Comparison of ENCODE assay signal across 8 mouse cellular contexts in genomic region chr7:97788669-97789483, GRCm38 (mm10). TPM values are rescaled to one million over a fixed set of nuclear protein-coding genes. Genes with fewer than 3 reads are reported as not detected.
DNase-seq lines count a peak whose midpoint lies in the region; ATAC-seq lines count a peak whose summit lies in the region.

No protein-coding gene starts in this region.

- H3K4me1 ChIP-seq in neural tube, embryonic 11.5 days (ENCODE audit: control insufficient read depth, insufficient read depth, low read length) = peaks cover 8% of the 10 kb centered on the region
- H3K4me1 ChIP-seq in heart, embryonic 14.5 days (ENCODE audit: control insufficient read depth in 2 of 2, insufficient read depth in 2 of 2, low read length in 2 of 2) = no peaks in the 10 kb centered on the region; a peak in 1 of 4 replicates
- H3K4me1 ChIP-seq in liver, embryonic 12.5 days = peaks cover 15% of the 10 kb centered on the region
- peaks cover 15% of the 10 kb centered on the region for H3K4me1 ChIP-seq in neural tube, embryonic 15.5 days

- H3K36me3 ChIP-seq in neural tube, embryonic 11.5 days (ENCODE audit: control insufficient read depth, insufficient read depth, low read length) = no peaks in the 10 kb centered on the region
- no peaks in the 10 kb centered on the region for H3K36me3 ChIP-seq in heart, embryonic 14.5 days (ENCODE audit: control insufficient read depth, insufficient read depth, low read length)
- no peaks in the 10 kb centered on the region for H3K36me3 ChIP-seq in liver, embryonic 12.5 days
- H3K36me3 ChIP-seq in neural tube, embryonic 15.5 days = no peaks in the 10 kb centered on the region

- peak overlapping the region; percentile 69 for H3K4me3 ChIP-seq in neural tube, embryonic 11.5 days (ENCODE audit: low read depth, low read length)
- H3K4me3 ChIP-seq in heart, embryonic 14.5 days (ENCODE audit: control insufficient read depth in 1 of 2, insufficient read depth in 1 of 2, low read depth in 1 of 2, low read length in 2 of 2) = peak overlapping the region; percentile 62 to 68
- H3K4me3 ChIP-seq in liver, embryonic 12.5 days = peak overlapping the region; percentile 75
- H3K4me3 ChIP-seq in neural tube, embryonic 15.5 days (replicated peaks) = peak overlapping the region; percentile 91

- H3K4me2 ChIP-seq in neural tube, embryonic 11.5 days (ENCODE audit: low read depth) = peak overlapping the region; percentile 91
- peak overlapping the region; percentile 97 for H3K4me2 ChIP-seq in heart, embryonic 14.5 days (ENCODE audit: low read length)
- peak overlapping the region; percentile 99 for H3K4me2 ChIP-seq in liver, embryonic 12.5 days
- peak overlapping the region; percentile 79 for H3K4me2 ChIP-seq in neural tube, embryonic 15.5 days

- peak overlapping the region; percentile 31; the same call in 1 of the 2 replicates for H3K27ac ChIP-seq in neural tube, embryonic 11.5 days (ENCODE audit: low read depth, low read length)
- H3K27ac ChIP-seq in heart, embryonic 14.5 days (replicated peaks in 1 of 2; ENCODE audit: control insufficient read depth in 1 of 2, insufficient read depth in 1 of 2, low read depth in 2 of 2, low read length in 2 of 2) = no peak overlapping the region
- no peak overlapping the region for H3K27ac ChIP-seq in liver, embryonic 12.5 days
- H3K27ac ChIP-seq in neural tube, embryonic 15.5 days (replicated peaks) = peak overlapping the region; percentile 82

- no peaks in the 10 kb centered on the region for H3K9me3 ChIP-seq in neural tube, embryonic 11.5 days (ENCODE audit: control insufficient read depth, low read length)
- H3K9me3 ChIP-seq in heart, embryonic 14.5 days (ENCODE audit: control insufficient read depth, low read length) = no peaks in the 10 kb centered on the region
- no peaks in the 10 kb centered on the region for H3K9me3 ChIP-seq in liver, embryonic 12.5 days (replicated peaks)
- no peaks in the 10 kb centered on the region for H3K9me3 ChIP-seq in neural tube, embryonic 15.5 days (replicated peaks)

- WGBS in neural tube, embryonic 11.5 days = under 1% methylated on average over 71 of the region's 84 CpGs
- under 1% methylated on average over 74 of the region's 84 CpGs for WGBS in heart, embryonic 14.5 days
- 4% methylated on average over 75 of the region's 84 CpGs for WGBS in liver, embryonic 12.5 days (ENCODE audit: insufficient replicate concordance)
- WGBS in neural tube, embryonic 15.5 days = under 1% methylated on average over 70 of the region's 84 CpGs

- peak overlapping the region; percentile 85 for H3K9ac ChIP-seq in neural tube, embryonic 11.5 days (ENCODE audit: low read length)
- peak overlapping the region; percentile 73 for H3K9ac ChIP-seq in heart, embryonic 14.5 days (ENCODE audit: low read length)
- peak overlapping the region; percentile 70 for H3K9ac ChIP-seq in liver, embryonic 12.5 days
- H3K9ac ChIP-seq in neural tube, embryonic 15.5 days (replicated peaks) = peak overlapping the region; percentile 89

- DNase-seq in adrenal gland, adult (ENCODE audit: inconsistent age in 2 of 2, low spot score in 1 of 2) = peak; percentile 22 to 65
- DNase-seq in adrenal gland, adult 8-10 months = no peak
- DNase-seq in neural tube, embryonic 11.5 days (ENCODE audit: low spot score) = peak; percentile 32
- no peak for DNase-seq in neural tube, embryonic 10.5 days (ENCODE audit: extremely low spot score, low spot score)
- no peak for DNase-seq in layer of hippocampus, postnatal 10 days (ENCODE audit: low spot score in 2 of 2)

- no peaks in the 10 kb centered on the region for H3K27me3 ChIP-seq in neural tube, embryonic 11.5 days (ENCODE audit: control insufficient read depth, insufficient read depth, low read length)
- H3K27me3 ChIP-seq in heart, embryonic 14.5 days (ENCODE audit: control insufficient read depth, insufficient read depth, low read length) = peaks cover 36% of the 10 kb centered on the region
- peaks cover 84% of the 10 kb centered on the region for H3K27me3 ChIP-seq in liver, embryonic 12.5 days (replicated peaks)
- H3K27me3 ChIP-seq in neural tube, embryonic 15.5 days (replicated peaks) = 0 out of 2 replicates have a peak, but pooled peaks cover 3% of the 10 kb centered on the region

- ATAC-seq in neural tube, embryonic 11.5 days (ENCODE audit: insufficient read depth, low FRiP score, low TSS enrichment) = peak; percentile 45
- ATAC-seq in heart, embryonic 14.5 days (ENCODE audit: insufficient number of reproducible peaks, insufficient read depth, low FRiP score, low read depth) = peak; percentile 73
- peak; percentile 78 for ATAC-seq in liver, embryonic 12.5 days
- peak; percentile 68 for ATAC-seq in neural tube, embryonic 15.5 days (ENCODE audit: low FRiP score)

RNA-seq across cellular contexts. Expression of gene Pak1, which starts 0.5 kb away (rescaled TPM):
- total RNA-seq in adrenal gland, adult 8-10 months (2022) = 10 to 100 TPM; 15.8 to 35.1 (median 27.8) TPM
- 89.8 and 96.1 TPM in 2 replicates for polyA plus RNA-seq in neural tube, embryonic 11.5 days (2014; fragmentation: Nextera tagmentation; extraction: Ambion mirVana)
- 3.4 and 4.1 TPM in 2 replicates for polyA plus RNA-seq in heart, embryonic 14.5 days (2014; fragmentation: Nextera tagmentation; extraction: Ambion mirVana)
- 8.5 and 8.9 TPM in 2 replicates for polyA plus RNA-seq in liver, embryonic 12.5 days (2016; fragmentation: Nextera tagmentation; extraction: Ambion mirVana)
- 117 and 134 TPM in 2 replicates for polyA plus RNA-seq in neural tube, embryonic 15.5 days (2015; fragmentation: Nextera tagmentation; extraction: Ambion mirVana)
- 100 to 1,000 TPM; 153 to 175 TPM for total RNA-seq in layer of hippocampus, postnatal 10 days (2021)

RNA-seq across cellular contexts. Expression of gene Aqp11, which starts 50.8 kb away (rescaled TPM):
- 1 to 10 TPM; 1.8 to 6.1 (median 3.3) TPM for total RNA-seq in adrenal gland, adult 8-10 months (2022)
- polyA plus RNA-seq in neural tube, embryonic 11.5 days (2014; fragmentation: Nextera tagmentation; extraction: Ambion mirVana) = 5.7 and 6.2 TPM in 2 replicates
- polyA plus RNA-seq in heart, embryonic 14.5 days (2014; fragmentation: Nextera tagmentation; extraction: Ambion mirVana) = 2.1 and 2.2 TPM in 2 replicates
- polyA plus RNA-seq in liver, embryonic 12.5 days (2016; fragmentation: Nextera tagmentation; extraction: Ambion mirVana) = 12.1 and 12.8 TPM in 2 replicates
- 22.6 and 35.4 TPM in 2 replicates for polyA plus RNA-seq in neural tube, embryonic 15.5 days (2015; fragmentation: Nextera tagmentation; extraction: Ambion mirVana)
- total RNA-seq in layer of hippocampus, postnatal 10 days (2021) = 10 to 100 TPM; 39.7 to 39.9 TPM

Comparison
In these comparisons a context has a peak if more than half of its experiments do, and no peak if none do; other contexts are left out.
1. DNase-seq: peak in adrenal gland, adult (2 of 2) and neural tube, embryonic 11.5 days (single experiment); none in adrenal gland, adult 8-10 months (single experiment), neural tube, embryonic 10.5 days (single experiment) and layer of hippocampus, postnatal 10 days (0 of 2).
2. H3K27ac ChIP-seq: peak in neural tube, embryonic 11.5 days (single experiment) and neural tube, embryonic 15.5 days (single experiment); none in heart, embryonic 14.5 days (0 of 2) and liver, embryonic 12.5 days (single experiment).
3. Peak in every context shown above with its lines, with median percentiles within 50 percentile points of each other: ATAC-seq, H3K4me2 ChIP-seq, H3K4me3 ChIP-seq and H3K9ac ChIP-seq.